Comparison of ENCODE assay signal across 23 mouse cellular contexts in genomic region chr8:56223010-56223409, GRCm38 (mm10).
A peak's percentile ranks its signal among the peaks of the same experiment; 100 is the strongest.
DNase-seq lines count a peak whose midpoint lies in the region; ATAC-seq and TF ChIP-seq lines count a peak whose summit lies in the region.
"Had no signal": no experiment of that assay in that cellular context is flagged by ENCODE, and none has a peak within 500 bp of the region (broad histone marks: within the 10 kb centered on the region; RNA-seq: fewer than 3 reads in every experiment).

No protein-coding gene starts in this region.

- 82% methylated on average over 3 of the region's 3 CpGs for WGBS in kidney, embryonic 15.5 days
- WGBS in liver, postnatal 0 days (ENCODE audit: insufficient replicate concordance) = 57% methylated on average over 3 of the region's 3 CpGs
- WGBS in liver, embryonic 11.5 days = 56% methylated on average over 3 of the region's 3 CpGs
- 63% methylated on average over 3 of the region's 3 CpGs for WGBS in intestine, embryonic 15.5 days
- 54% methylated on average over 3 of the region's 3 CpGs for WGBS in stomach, postnatal 0 days

- no peak overlapping the region for H3K9ac ChIP-seq in kidney, embryonic 15.5 days
- H3K9ac ChIP-seq in liver, postnatal 0 days (replicated peaks) = no peak overlapping the region
- H3K9ac ChIP-seq in liver, embryonic 11.5 days (ENCODE audit: low read depth, low read length) = no peak overlapping the region
- no peak overlapping the region for H3K9ac ChIP-seq in intestine, embryonic 15.5 days
- H3K9ac ChIP-seq in stomach, postnatal 0 days (ENCODE audit: low read length) = no peak overlapping the region
- H3K9ac ChIP-seq: embryonic facial prominence, embryonic 15.5 days; heart, embryonic 12.5 days had no signal

- H3K4me1 ChIP-seq in kidney, embryonic 15.5 days = no peaks in the 10 kb centered on the region
- no peaks in the 10 kb centered on the region for H3K4me1 ChIP-seq in liver, postnatal 0 days (ENCODE audit: insufficient read depth)
- H3K4me1 ChIP-seq in liver, embryonic 11.5 days (replicated peaks; ENCODE audit: control insufficient read depth, insufficient read depth, low read length) = no peaks in the 10 kb centered on the region
- H3K4me1 ChIP-seq in intestine, embryonic 15.5 days (replicated peaks) = no peaks in the 10 kb centered on the region
- no peaks in the 10 kb centered on the region for H3K4me1 ChIP-seq in stomach, postnatal 0 days (replicated peaks; ENCODE audit: control insufficient read depth, insufficient read depth)
- H3K4me1 ChIP-seq: embryonic facial prominence, embryonic 15.5 days; forebrain, embryonic 10.5 days; heart, embryonic 12.5 days; hindbrain, embryonic 10.5 days had no signal

- H3K27ac ChIP-seq in kidney, embryonic 15.5 days = no peak overlapping the region
- H3K27ac ChIP-seq in liver, postnatal 0 days (ENCODE audit: low read depth) = no peak overlapping the region
- no peak overlapping the region for H3K27ac ChIP-seq in liver, embryonic 11.5 days (ENCODE audit: low read depth, low read length)
- no peak overlapping the region for H3K27ac ChIP-seq in intestine, embryonic 15.5 days
- H3K27ac ChIP-seq in stomach, postnatal 0 days (replicated peaks) = no peak overlapping the region
- H3K27ac ChIP-seq: embryonic facial prominence, embryonic 15.5 days; forebrain, embryonic 10.5 days; gastrocnemius, adult 2 months; hindbrain, embryonic 10.5 days had no signal

- TF ChIP-seq CTCF in liver, postnatal 0 days (IDR thresholded peaks at IDR 0.05; ENCODE audit: low read depth) = no peak
- TF ChIP-seq CTCF in stomach, postnatal 0 days (IDR thresholded peaks at IDR 0.05; ENCODE audit: low read depth) = no peak

- no peak overlapping the region for H3K4me2 ChIP-seq in kidney, embryonic 15.5 days
- H3K4me2 ChIP-seq in liver, postnatal 0 days (ENCODE audit: low read depth, low read length) = no peak overlapping the region
- no peak overlapping the region for H3K4me2 ChIP-seq in liver, embryonic 11.5 days
- H3K4me2 ChIP-seq in intestine, embryonic 15.5 days (replicated peaks) = no peak overlapping the region
- no peak overlapping the region for H3K4me2 ChIP-seq in stomach, postnatal 0 days (replicated peaks; ENCODE audit: low read depth)
- H3K4me2 ChIP-seq: embryonic facial prominence, embryonic 15.5 days; heart, embryonic 12.5 days had no signal

- H3K36me3 ChIP-seq in kidney, embryonic 15.5 days = no peaks in the 10 kb centered on the region
- H3K36me3 ChIP-seq in liver, postnatal 0 days (replicated peaks; ENCODE audit: insufficient read depth, low read length) = no peaks in the 10 kb centered on the region
- no peaks in the 10 kb centered on the region for H3K36me3 ChIP-seq in liver, embryonic 11.5 days (ENCODE audit: control insufficient read depth, insufficient read depth, low read length)
- no peaks in the 10 kb centered on the region for H3K36me3 ChIP-seq in intestine, embryonic 15.5 days
- no peaks in the 10 kb centered on the region for H3K36me3 ChIP-seq in stomach, postnatal 0 days (ENCODE audit: control insufficient read depth, insufficient read depth, low read length)
- H3K36me3 ChIP-seq: embryonic facial prominence, embryonic 15.5 days; forebrain, embryonic 10.5 days; G1E; heart, embryonic 12.5 days; hindbrain, embryonic 10.5 days had no signal

- H3K27me3 ChIP-seq in kidney, embryonic 15.5 days = no peaks in the 10 kb centered on the region
- H3K27me3 ChIP-seq in liver, postnatal 0 days (ENCODE audit: insufficient read depth, low read length) = no peaks in the 10 kb centered on the region
- no peaks in the 10 kb centered on the region for H3K27me3 ChIP-seq in liver, embryonic 11.5 days (replicated peaks; ENCODE audit: control insufficient read depth, insufficient read depth, low read length)
- no peaks in the 10 kb centered on the region for H3K27me3 ChIP-seq in intestine, embryonic 15.5 days (replicated peaks)
- no peaks in the 10 kb centered on the region for H3K27me3 ChIP-seq in stomach, postnatal 0 days (ENCODE audit: control insufficient read depth, insufficient read depth, low read length)
- H3K27me3 ChIP-seq: embryonic facial prominence, embryonic 15.5 days; heart, embryonic 12.5 days had no signal

- peak; percentile 6 for DNase-seq in kidney, postnatal 14 days
- DNase-seq in liver, postnatal 0 days = no peak
- no peak for DNase-seq in liver, embryonic 11.5 days (ENCODE audit: low spot score)
- DNase-seq in stomach, postnatal 0 days (ENCODE audit: low spot score) = peak; percentile 21
- no peak for DNase-seq in testis, postnatal 10 days (ENCODE audit: low spot score)
- DNase-seq: adrenal gland, postnatal 10 days; B cell, adult 2 months; cerebellum, adult 11 months; cerebellum, adult 8-10 months; cerebellum, postnatal 14 days; embryo, embryonic 11 days; gastrocnemius, adult 2 months; gastrocnemius, postnatal 25 days had no signal

- TF ChIP-seq EP300 in liver, postnatal 0 days (IDR thresholded peaks at IDR 0.05; ENCODE audit: low read depth) = no peak
- TF ChIP-seq EP300 in stomach, postnatal 0 days (optimal IDR thresholded peaks at IDR 0.05) = no peak

- H3K4me3 ChIP-seq in kidney, embryonic 15.5 days (replicated peaks) = no peak overlapping the region
- H3K4me3 ChIP-seq in liver, postnatal 0 days (ENCODE audit: low read depth, low read length) = no peak overlapping the region
- H3K4me3 ChIP-seq in liver, embryonic 11.5 days (ENCODE audit: low read depth, low read length) = no peak overlapping the region
- no peak overlapping the region for H3K4me3 ChIP-seq in intestine, embryonic 15.5 days (replicated peaks)
- H3K4me3 ChIP-seq in stomach, postnatal 0 days (ENCODE audit: low read depth, low read length) = no peak overlapping the region
- H3K4me3 ChIP-seq: embryonic facial prominence, embryonic 15.5 days; erythroblast, embryonic 14.5 days; forebrain, embryonic 10.5 days; gastrocnemius, adult 2 months; heart, embryonic 12.5 days; hindbrain, embryonic 10.5 days had no signal

- no peak for ATAC-seq in kidney, embryonic 15.5 days (replicated peaks; ENCODE audit: low FRiP score)
- peak; percentile 56; the same call in 1 of the 2 replicates for ATAC-seq in liver, postnatal 0 days
- no peak for ATAC-seq in liver, embryonic 11.5 days (replicated peaks; ENCODE audit: low FRiP score)
- peak; percentile 68 for ATAC-seq in intestine, embryonic 15.5 days
- peak; percentile 57; the same call in 1 of the 2 replicates for ATAC-seq in stomach, postnatal 0 days (ENCODE audit: low FRiP score, low TSS enrichment)
- ATAC-seq: CD4-positive, CD25-positive, alpha-beta regulatory T cell, adult 4 months; forebrain, embryonic 14.5 days had no signal

- no peaks in the 10 kb centered on the region for H3K9me3 ChIP-seq in kidney, embryonic 15.5 days (replicated peaks)
- no peaks in the 10 kb centered on the region for H3K9me3 ChIP-seq in liver, postnatal 0 days (ENCODE audit: low read length)
- no peaks in the 10 kb centered on the region for H3K9me3 ChIP-seq in liver, embryonic 11.5 days (ENCODE audit: control insufficient read depth, low read length)
- no peaks in the 10 kb centered on the region for H3K9me3 ChIP-seq in intestine, embryonic 15.5 days
- H3K9me3 ChIP-seq in stomach, postnatal 0 days (ENCODE audit: control insufficient read depth, low read length) = no peaks in the 10 kb centered on the region
- H3K9me3 ChIP-seq: embryonic facial prominence, embryonic 15.5 days; forebrain, embryonic 10.5 days; heart, embryonic 12.5 days; hindbrain, embryonic 10.5 days had no signal

Comparison
In these comparisons a context has a peak if more than half of its experiments do, and no peak if none do; other contexts are left out.
1. ATAC-seq: peak in liver, postnatal 0 days (single experiment), intestine, embryonic 15.5 days (single experiment) and stomach, postnatal 0 days (single experiment); none in kidney, embryonic 15.5 days (single experiment) and liver, embryonic 11.5 days (single experiment).
2. DNase-seq: peak in kidney, postnatal 14 days (single experiment) and stomach, postnatal 0 days (single experiment); none in liver, postnatal 0 days (single experiment), liver, embryonic 11.5 days (single experiment) and testis, postnatal 10 days (single experiment).